Comparison of ENCODE assay signal across 18 mouse cellular contexts in genomic region chr9:50188576-50189070, GRCm38 (mm10).
DNase-seq lines count a peak whose midpoint lies in the region; ATAC-seq and TF ChIP-seq lines count a peak whose summit lies in the region.
"Had no signal": no experiment of that assay in that cellular context is flagged by ENCODE, and none has a peak within 500 bp of the region (broad histone marks: within the 10 kb centered on the region; RNA-seq: fewer than 3 reads in every experiment).

No protein-coding gene starts in this region.

- H3K4me1 ChIP-seq in forebrain, postnatal 0 days (ENCODE audit: insufficient read depth) = no peaks in the 10 kb centered on the region
- H3K4me1 ChIP-seq in forebrain, embryonic 16.5 days (replicated peaks; ENCODE audit: control insufficient read depth, insufficient read depth, low read length) = peaks cover 18% of the 10 kb centered on the region
- no peaks in the 10 kb centered on the region for H3K4me1 ChIP-seq in intestine, embryonic 15.5 days (replicated peaks)
- H3K4me1 ChIP-seq in intestine, postnatal 0 days (replicated peaks; ENCODE audit: control insufficient read depth, insufficient read depth, low read length) = no peaks in the 10 kb centered on the region
- H3K4me1 ChIP-seq in lung, embryonic 16.5 days (replicated peaks; ENCODE audit: control insufficient read depth, insufficient read depth, low read length) = peaks cover 10% of the 10 kb centered on the region
- no peaks in the 10 kb centered on the region for H3K4me1 ChIP-seq in small intestine, adult 2 months (ENCODE audit: control insufficient read depth, insufficient read depth, insufficient read length, low read length)

- no peaks in the 10 kb centered on the region for H3K36me3 ChIP-seq in forebrain, postnatal 0 days (ENCODE audit: insufficient read depth)
- no peaks in the 10 kb centered on the region for H3K36me3 ChIP-seq in forebrain, embryonic 16.5 days (ENCODE audit: control insufficient read depth, insufficient read depth)
- no peaks in the 10 kb centered on the region for H3K36me3 ChIP-seq in intestine, embryonic 15.5 days
- H3K36me3 ChIP-seq in intestine, postnatal 0 days (ENCODE audit: control insufficient read depth, insufficient read depth) = no peaks in the 10 kb centered on the region
- H3K36me3 ChIP-seq in lung, embryonic 16.5 days (ENCODE audit: control insufficient read depth, insufficient read depth, low read length) = no peaks in the 10 kb centered on the region
- no peaks in the 10 kb centered on the region for H3K36me3 ChIP-seq in small intestine, adult 2 months (ENCODE audit: control insufficient read depth, insufficient read depth, low read length)
- H3K36me3 ChIP-seq: midbrain, embryonic 13.5 days had no signal

- H3K27me3 ChIP-seq in forebrain, postnatal 0 days (ENCODE audit: insufficient read depth, low read length) = no peaks in the 10 kb centered on the region
- no peaks in the 10 kb centered on the region for H3K27me3 ChIP-seq in forebrain, embryonic 16.5 days (replicated peaks; ENCODE audit: control insufficient read depth, insufficient read depth, low read length)
- H3K27me3 ChIP-seq in intestine, embryonic 15.5 days (replicated peaks) = no peaks in the 10 kb centered on the region
- H3K27me3 ChIP-seq in intestine, postnatal 0 days (replicated peaks; ENCODE audit: control insufficient read depth, insufficient read depth, low read length) = no peaks in the 10 kb centered on the region
- H3K27me3 ChIP-seq in lung, embryonic 16.5 days (ENCODE audit: control insufficient read depth, insufficient read depth, low read depth, low read length) = no peaks in the 10 kb centered on the region; the same call in 1 of the 2 replicates
- H3K27me3 ChIP-seq in small intestine, adult 2 months (ENCODE audit: control insufficient read depth, insufficient read depth, low read length) = no peaks in the 10 kb centered on the region
- H3K27me3 ChIP-seq: CH12.LX; midbrain, embryonic 13.5 days had no signal

- H3K4me2 ChIP-seq in forebrain, postnatal 0 days (ENCODE audit: low read depth) = no peak overlapping the region
- no peak overlapping the region for H3K4me2 ChIP-seq in forebrain, embryonic 16.5 days (ENCODE audit: low read length)
- H3K4me2 ChIP-seq in intestine, embryonic 15.5 days (replicated peaks) = no peak overlapping the region
- no peak overlapping the region for H3K4me2 ChIP-seq in intestine, postnatal 0 days (replicated peaks; ENCODE audit: low read depth)
- H3K4me2 ChIP-seq in lung, embryonic 16.5 days (ENCODE audit: low read depth, low read length) = no peak overlapping the region
- H3K4me2 ChIP-seq: liver, embryonic 11.5 days; midbrain, embryonic 13.5 days had no signal

- TF ChIP-seq POLR2A in small intestine, adult 2 months (IDR thresholded peaks at IDR 0.05; ENCODE audit: low read depth, low read length) = no peak

- H3K9ac ChIP-seq in forebrain, postnatal 0 days = no peak overlapping the region
- H3K9ac ChIP-seq in forebrain, embryonic 16.5 days (replicated peaks; ENCODE audit: low read depth, low read length) = no peak overlapping the region
- H3K9ac ChIP-seq in intestine, embryonic 15.5 days = no peak overlapping the region
- no peak overlapping the region for H3K9ac ChIP-seq in intestine, postnatal 0 days (ENCODE audit: low read depth, low read length)
- H3K9ac ChIP-seq in lung, embryonic 16.5 days (ENCODE audit: low read length) = no peak overlapping the region
- H3K9ac ChIP-seq: midbrain, embryonic 13.5 days had no signal

- H3K4me3 ChIP-seq in forebrain, postnatal 0 days (ENCODE audit: low read depth, low read length) = no peak overlapping the region
- no peak overlapping the region for H3K4me3 ChIP-seq in forebrain, embryonic 16.5 days (replicated peaks; ENCODE audit: low read length)
- H3K4me3 ChIP-seq in intestine, embryonic 15.5 days (replicated peaks) = no peak overlapping the region
- H3K4me3 ChIP-seq in intestine, postnatal 0 days (ENCODE audit: low read depth, low read length) = no peak overlapping the region
- H3K4me3 ChIP-seq in lung, embryonic 16.5 days (ENCODE audit: low read length) = no peak overlapping the region
- no peak overlapping the region for H3K4me3 ChIP-seq in small intestine, adult 2 months (ENCODE audit: low read depth, low read length)
- H3K4me3 ChIP-seq: midbrain, embryonic 13.5 days had no signal

- no peak for TF ChIP-seq CTCF in forebrain, postnatal 0 days (IDR thresholded peaks at IDR 0.05; ENCODE audit: low read depth)
- no peak for TF ChIP-seq CTCF in intestine, postnatal 0 days (IDR thresholded peaks at IDR 0.05; ENCODE audit: low read depth)
- TF ChIP-seq CTCF in small intestine, adult 2 months (IDR thresholded peaks at IDR 0.05; ENCODE audit: extremely low read depth, insufficient read length, insufficient replicate concordance, low read depth, low read length) = no peak

- DNase-seq in forebrain, postnatal 0 days = peak; percentile 58
- no peak for DNase-seq in testis, postnatal 10 days (ENCODE audit: low spot score)
- DNase-seq in kidney, postnatal 10 days = no peak
- DNase-seq: adrenal gland, postnatal 36 days; cerebellum, postnatal 14 days; gastrocnemius, postnatal 36 days; kidney, postnatal 25 days; right cerebral cortex, postnatal 25 days had no signal

- no peak overlapping the region for H3K27ac ChIP-seq in forebrain, postnatal 0 days (ENCODE audit: low read depth, low read length)
- H3K27ac ChIP-seq in forebrain, embryonic 16.5 days (ENCODE audit: low read length) = no peak overlapping the region
- H3K27ac ChIP-seq in intestine, embryonic 15.5 days = 0 out of 2 replicates have a peak overlapping the region, but pooled peaks have one; percentile 20
- no peak overlapping the region for H3K27ac ChIP-seq in intestine, postnatal 0 days (ENCODE audit: low read depth, low read length)
- peak overlapping the region; percentile 9; the same call in 1 of the 2 replicates for H3K27ac ChIP-seq in lung, embryonic 16.5 days (ENCODE audit: low read length)
- peak overlapping the region; percentile 35; the same call in 1 of the 2 replicates for H3K27ac ChIP-seq in small intestine, adult 2 months (ENCODE audit: insufficient read depth, low read depth, low read length)
- H3K27ac ChIP-seq: midbrain, embryonic 13.5 days had no signal

- no peak for ATAC-seq in forebrain, postnatal 0 days
- no peak for ATAC-seq in forebrain, embryonic 16.5 days
- no peak for ATAC-seq in intestine, embryonic 15.5 days
- ATAC-seq in intestine, postnatal 0 days = no peak
- ATAC-seq in lung, embryonic 16.5 days (ENCODE audit: low read depth) = peak; percentile 37
- ATAC-seq: activated CD4-positive, CD25-positive, alpha-beta regulatory T cell, adult 4 months; inflammation-experienced regulatory T-cells, adult 6 months; midbrain, embryonic 13.5 days had no signal

- 50% methylated on average over 6 of the region's 6 CpGs for WGBS in forebrain, postnatal 0 days
- 76% methylated on average over 6 of the region's 6 CpGs for WGBS in forebrain, embryonic 16.5 days
- 42% methylated on average over 6 of the region's 6 CpGs for WGBS in intestine, embryonic 15.5 days
- WGBS in intestine, postnatal 0 days = 42% methylated on average over 6 of the region's 6 CpGs
- WGBS in lung, embryonic 16.5 days = 32% methylated on average over 6 of the region's 6 CpGs
- WGBS in small intestine, adult 2 months = 50% methylated on average over 6 of the region's 6 CpGs

- H3K9me3 ChIP-seq in forebrain, postnatal 0 days (ENCODE audit: low read length) = no peaks in the 10 kb centered on the region
- no peaks in the 10 kb centered on the region for H3K9me3 ChIP-seq in forebrain, embryonic 16.5 days (ENCODE audit: control insufficient read depth, low read length)
- H3K9me3 ChIP-seq in intestine, embryonic 15.5 days = no peaks in the 10 kb centered on the region
- H3K9me3 ChIP-seq in intestine, postnatal 0 days (ENCODE audit: control insufficient read depth) = no peaks in the 10 kb centered on the region
- no peaks in the 10 kb centered on the region for H3K9me3 ChIP-seq in lung, embryonic 16.5 days (ENCODE audit: control insufficient read depth, low read length)
- H3K9me3 ChIP-seq: midbrain, embryonic 13.5 days had no signal

Comparison
In these comparisons a context has a peak if more than half of its experiments do, and no peak if none do; other contexts are left out.
1. H3K27ac ChIP-seq: peak in intestine, embryonic 15.5 days (single experiment), lung, embryonic 16.5 days (single experiment) and small intestine, adult 2 months (single experiment); none in forebrain, postnatal 0 days (single experiment), forebrain, embryonic 16.5 days (single experiment) and intestine, postnatal 0 days (single experiment).